Mouse (Mus musculus) forebrain, embryonic 12.5 days (tissue): ENCODE results near the gene Gm17334. TPM values are rescaled to one million over a fixed set of nuclear protein-coding genes. Genes with fewer than 3 reads are reported as not detected.

Experiments used
- ATAC-seq: fragments of 200-750 bp; cut with Nextera tagmentation; 2 replicates; pipeline ENCODE4 v1.8.0; 2017; ENCODE audit warnings: moderate TSS enrichment; ENCODE audit not compliant: low FRiP score
- H3K27ac ChIP-seq: fragments of 300-500 bp; sonication (generic); 2 replicates; pipeline ENCODE4 v1.5.1; 2016; ENCODE audit warnings: mild to moderate bottlenecking
- H3K27me3 ChIP-seq: fragments of 300-500 bp; sonication (generic); 2 replicates; pipeline ENCODE4 v1.6.1; 2016; ENCODE audit warnings: mild to moderate bottlenecking
- H3K36me3 ChIP-seq: fragments of 300-500 bp; sonication (generic); replicated peaks from 2 replicates; pipeline ENCODE4 v1.6.1; 2016; ENCODE audit warnings: mild to moderate bottlenecking
- H3K4me1 ChIP-seq: fragments of 300-500 bp; sonication (generic); 2 replicates; pipeline ENCODE4 v1.6.1; 2016
- H3K4me2 ChIP-seq: fragments of 300-500 bp; sonication (generic); 2 replicates; pipeline ENCODE4 v1.6.1; 2016; ENCODE audit warnings: mild to moderate bottlenecking, moderate library complexity
- H3K4me3 ChIP-seq: fragments of 300-500 bp; sonication (generic); replicated peaks from 2 replicates; pipeline ENCODE4 v1.5.1; 2016; ENCODE audit warnings: mild to moderate bottlenecking
- H3K9ac ChIP-seq: fragments of 300-500 bp; sonication (generic); 2 replicates; pipeline ENCODE4 v1.6.1; 2016; ENCODE audit warnings: mild to moderate bottlenecking
- H3K9me3 ChIP-seq: fragments of 300-500 bp; sonication (generic); 2 replicates; pipeline ENCODE4 v1.6.1; 2016
- WGBS: fragments of 180-500 bp; shearing (Covaris S2); methylation state at CpG from one replicate; pipeline ENCODE4 v1.1.7; 2016; 5-methylcytosine and 5-hydroxymethylcytosine counted together
- polyA plus RNA-seq: library from polyadenylated mRNA; unstranded; fragments of >200 nt; fragmentation: Nextera tagmentation; extraction: Ambion mirVana; gene quantifications from 2 replicates; pipeline ENCODE4 v1.2.1, GENCODE M21; 2016

The Gm17334 gene
- polyA plus RNA-seq, 1 experiment from 2014 or later, result not detected

DNA sequence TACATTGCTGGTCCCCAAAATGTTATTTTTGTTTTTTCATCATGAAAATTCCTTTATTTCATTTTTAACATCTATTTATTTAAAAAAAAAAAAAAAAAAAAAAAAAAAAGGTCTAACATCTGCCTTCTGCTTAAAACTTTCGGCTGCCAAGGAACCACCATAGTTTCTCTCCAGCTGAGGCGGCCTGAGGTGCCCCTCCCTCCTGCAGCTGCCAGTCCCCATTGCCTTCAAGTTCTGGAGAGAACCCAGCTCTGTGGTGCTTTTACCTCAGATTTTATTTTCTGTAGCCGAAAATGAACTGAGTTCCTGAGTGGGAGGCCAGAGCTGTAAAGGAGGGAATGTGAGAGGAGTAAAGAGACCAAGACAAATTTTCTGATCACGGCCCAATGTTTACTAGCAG lies 23.7 kb downstream of the Gm17334 start:
- no peak overlapping the region for H3K4me3 ChIP-seq
- no peak overlapping the region for H3K27ac ChIP-seq
- no peaks in the 10 kb centered on the region for H3K36me3 ChIP-seq
- H3K4me1 ChIP-seq, result no peaks in the 10 kb centered on the region; the same call in 1 of the 2 replicates
- H3K4me2 ChIP-seq, result no peak overlapping the region
- H3K27me3 ChIP-seq, result no peaks in the 10 kb centered on the region
- H3K9me3 ChIP-seq, result no peaks in the 10 kb centered on the region
- H3K9ac ChIP-seq, result no peak overlapping the region
- ATAC-seq, result no peak
- WGBS, result 73% methylated on average over 4 of the region's 4 CpGs

DNA sequence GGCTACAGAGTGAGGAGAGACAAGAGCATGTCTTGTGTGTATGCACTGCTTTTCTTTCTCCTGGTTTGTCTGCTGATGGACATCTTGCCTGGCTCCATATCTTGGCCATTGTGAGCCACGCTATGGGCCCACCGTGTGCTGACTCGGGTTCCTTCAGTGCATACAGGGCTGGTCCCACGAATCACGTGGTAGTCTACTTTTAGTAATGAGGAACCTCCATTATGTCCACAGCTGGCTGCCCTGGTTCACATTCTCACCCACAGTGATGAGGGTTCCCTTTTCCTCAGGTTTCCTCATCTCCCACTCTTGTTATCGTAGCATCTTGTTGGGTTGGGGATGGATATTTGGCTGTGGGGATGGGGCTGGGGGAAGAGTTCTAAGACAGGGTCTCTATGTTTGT lies 24.4 kb downstream of the Gm17334 start:
- no peak overlapping the region for H3K4me3 ChIP-seq
- no peaks in the 10 kb centered on the region; the same call in 1 of the 2 replicates for H3K4me1 ChIP-seq
- H3K27ac ChIP-seq, result no peak overlapping the region
- no peak overlapping the region for H3K4me2 ChIP-seq
- ATAC-seq, result no peak
- 96% methylated on average over 6 of the region's 6 CpGs for WGBS
- no peak overlapping the region for H3K9ac ChIP-seq
- H3K9me3 ChIP-seq, result no peaks in the 10 kb centered on the region
- no peaks in the 10 kb centered on the region for H3K36me3 ChIP-seq
- H3K27me3 ChIP-seq, result no peaks in the 10 kb centered on the region

DNA sequence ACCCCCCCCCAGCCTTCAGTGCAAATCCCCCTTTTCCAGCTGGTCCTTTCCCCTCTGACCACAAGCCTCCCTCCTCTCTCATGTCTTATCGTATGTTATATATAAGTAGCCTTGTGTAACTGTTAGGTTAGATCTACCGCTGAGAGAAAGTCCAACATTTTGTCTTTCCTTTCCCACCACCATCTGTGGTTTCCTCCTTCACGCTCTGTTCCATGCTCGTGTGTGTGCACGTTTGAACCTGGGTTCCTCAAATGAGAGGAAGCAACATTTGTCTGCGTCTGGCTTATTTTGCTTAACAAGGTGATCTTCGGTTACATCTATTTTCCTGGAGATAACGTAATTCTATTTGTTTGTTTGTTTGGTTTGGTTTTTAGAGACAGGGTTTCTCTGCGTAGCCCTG lies 25.0 kb downstream of the Gm17334 start:
- no peaks in the 10 kb centered on the region for H3K27me3 ChIP-seq
- no peak overlapping the region for H3K27ac ChIP-seq
- no peaks in the 10 kb centered on the region for H3K36me3 ChIP-seq
- ATAC-seq, result no peak
- H3K4me3 ChIP-seq, result no peak overlapping the region
- no peak overlapping the region for H3K9ac ChIP-seq
- H3K4me1 ChIP-seq, result no peaks in the 10 kb centered on the region; the same call in 1 of the 2 replicates
- WGBS, result 93% methylated on average over 9 of the region's 9 CpGs
- no peaks in the 10 kb centered on the region for H3K9me3 ChIP-seq
- H3K4me2 ChIP-seq, result no peak overlapping the region

DNA sequence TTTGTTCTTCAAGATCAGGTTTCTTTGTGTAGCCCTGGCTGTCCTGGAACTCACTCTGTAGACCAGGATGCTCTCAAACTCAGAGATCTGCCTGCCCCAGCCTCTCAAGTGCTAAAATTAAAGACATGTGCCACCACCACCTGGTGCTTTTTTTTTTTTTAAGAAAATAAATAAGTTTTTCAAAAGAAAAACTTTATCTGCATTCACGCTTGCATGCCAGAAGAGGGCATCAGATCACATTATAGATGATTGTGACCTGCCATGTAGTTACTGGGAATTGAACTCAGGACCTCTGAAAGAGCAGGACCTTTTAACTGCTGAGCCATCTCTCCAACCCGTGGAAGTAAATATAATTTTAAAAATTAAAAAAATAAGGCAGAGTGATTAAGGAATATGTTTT lies 27.7 kb downstream of the Gm17334 start:
- Histone ChIP-seq H3K4me1 (no peaks in the 10 kb centered on the region; the same call in 1 of the 2 replicates), H3K9ac (no peak overlapping the region), H3K4me2 (no peak overlapping the region), H3K9me3 (no peaks in the 10 kb centered on the region), H3K27ac (no peak overlapping the region), H3K4me3 (no peak overlapping the region), H3K36me3 (no peaks in the 10 kb centered on the region), H3K27me3 (no peaks in the 10 kb centered on the region)
- 78% methylated on average over 2 of the region's 2 CpGs for WGBS
- ATAC-seq, result no peak

DNA sequence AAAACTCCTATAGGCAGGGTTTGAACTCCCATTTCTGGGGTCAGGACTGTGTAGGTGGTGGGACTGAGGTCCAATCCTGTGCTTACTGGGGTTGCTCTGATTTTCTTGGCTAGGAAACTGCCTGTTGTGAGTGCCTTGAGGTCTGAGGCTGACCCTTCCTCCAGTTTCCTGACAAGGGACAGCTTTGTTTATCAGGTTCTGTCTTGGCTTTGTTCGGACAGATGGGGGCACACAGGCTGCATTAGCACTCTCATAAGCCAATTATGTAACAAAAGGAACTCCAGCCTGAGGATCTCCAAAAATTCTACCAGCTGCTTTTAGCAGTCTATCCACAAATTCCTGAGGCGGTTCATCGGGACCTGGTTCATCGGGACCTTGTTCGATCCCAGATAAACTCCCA lies 30.6 kb downstream of the Gm17334 start:
- ATAC-seq, result no peak
- WGBS, result 4% methylated on average over 5 of the region's 5 CpGs
- no peaks in the 10 kb centered on the region for H3K27me3 ChIP-seq

DNA sequence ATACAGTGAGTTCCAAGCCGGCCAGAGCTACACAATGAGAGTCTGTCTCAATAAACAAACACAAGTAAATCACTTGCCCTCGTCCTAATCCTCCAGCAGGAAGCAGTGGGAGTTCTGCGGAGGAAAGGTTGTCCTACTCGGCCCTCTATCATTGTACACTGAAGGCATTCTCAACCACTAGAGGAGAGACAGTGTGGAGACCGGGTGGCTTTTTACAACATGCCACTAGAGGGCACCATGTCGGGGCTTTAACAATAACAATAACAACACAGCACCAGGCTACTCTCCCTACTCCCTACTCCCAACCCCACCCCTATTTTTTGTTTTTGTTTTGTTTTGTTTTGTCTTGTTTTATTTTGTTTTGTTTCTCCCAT lies 35.4 kb downstream of the Gm17334 start:
- ATAC-seq, result 0 out of 2 replicates have a peak, but pooled peaks have one; percentile 23

More for the DNA sequence above, 30.6 kb downstream of the Gm17334 start:
- no peak overlapping the region for H3K4me3 ChIP-seq
- H3K27ac ChIP-seq, result no peak overlapping the region
- no peak overlapping the region for H3K4me2 ChIP-seq
- H3K9me3 ChIP-seq, result no peaks in the 10 kb centered on the region
- no peaks in the 10 kb centered on the region for H3K36me3 ChIP-seq
- H3K9ac ChIP-seq, result no peak overlapping the region
- no peaks in the 10 kb centered on the region; the same call in 1 of the 2 replicates for H3K4me1 ChIP-seq

DNA sequence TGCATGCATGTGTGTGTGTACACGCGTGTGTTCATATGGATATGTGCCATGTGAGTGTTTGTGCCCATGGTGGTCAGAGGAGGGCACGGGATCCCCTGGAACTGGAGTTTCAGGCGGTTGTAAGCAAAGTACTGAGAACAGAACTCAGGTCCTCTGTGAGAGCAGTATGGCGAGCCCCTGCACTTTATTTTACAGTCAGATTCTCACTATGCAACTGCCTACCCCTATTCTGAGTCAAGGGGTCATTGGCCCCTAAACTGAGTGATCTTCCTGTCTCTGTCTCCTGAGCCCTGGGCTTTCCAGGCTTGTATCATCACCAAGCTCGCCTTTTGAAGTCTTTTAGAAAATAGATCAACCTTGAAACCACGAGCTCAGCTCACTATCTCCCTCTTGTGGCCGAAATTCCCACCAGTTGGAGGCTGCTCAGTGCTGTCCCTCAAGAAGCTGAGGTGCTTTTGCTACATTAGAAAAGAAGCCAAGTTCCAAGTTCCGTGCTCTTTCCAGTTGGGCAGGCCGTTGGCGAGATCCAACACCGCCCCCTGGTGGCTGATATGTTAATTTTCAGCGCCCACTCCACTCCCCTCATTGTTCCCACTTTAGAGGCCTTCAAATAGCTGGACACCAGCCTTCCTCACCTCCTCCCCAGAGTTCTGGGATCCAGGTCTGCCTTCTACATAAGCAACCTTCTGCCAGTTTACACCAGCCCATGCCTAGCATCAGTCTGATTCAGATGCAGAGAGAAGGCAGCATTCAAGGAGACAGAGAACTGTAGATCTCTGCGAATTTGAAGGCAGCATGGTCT lies 36.0 kb downstream of the Gm17334 start:
- H3K4me1 ChIP-seq, result no peaks in the 10 kb centered on the region
- no peak for ATAC-seq
- WGBS, result 48% methylated on average over 14 of the region's 14 CpGs
- no peak overlapping the region for H3K9ac ChIP-seq
- no peak overlapping the region for H3K4me2 ChIP-seq
- H3K9me3 ChIP-seq, result no peaks in the 10 kb centered on the region
- H3K4me3 ChIP-seq, result no peak overlapping the region
- no peak overlapping the region for H3K27ac ChIP-seq
- no peaks in the 10 kb centered on the region for H3K27me3 ChIP-seq
- no peaks in the 10 kb centered on the region for H3K36me3 ChIP-seq

More for the DNA sequence above, 35.4 kb downstream of the Gm17334 start:
- H3K4me1 ChIP-seq, result no peaks in the 10 kb centered on the region
- H3K27ac ChIP-seq, result no peak overlapping the region
- H3K9ac ChIP-seq, result no peak overlapping the region
- WGBS, result 40% methylated on average over 6 of the region's 6 CpGs
- H3K36me3 ChIP-seq, result no peaks in the 10 kb centered on the region
- no peak overlapping the region for H3K4me2 ChIP-seq
- H3K4me3 ChIP-seq, result no peak overlapping the region
- no peaks in the 10 kb centered on the region for H3K27me3 ChIP-seq
- no peaks in the 10 kb centered on the region for H3K9me3 ChIP-seq

DNA sequence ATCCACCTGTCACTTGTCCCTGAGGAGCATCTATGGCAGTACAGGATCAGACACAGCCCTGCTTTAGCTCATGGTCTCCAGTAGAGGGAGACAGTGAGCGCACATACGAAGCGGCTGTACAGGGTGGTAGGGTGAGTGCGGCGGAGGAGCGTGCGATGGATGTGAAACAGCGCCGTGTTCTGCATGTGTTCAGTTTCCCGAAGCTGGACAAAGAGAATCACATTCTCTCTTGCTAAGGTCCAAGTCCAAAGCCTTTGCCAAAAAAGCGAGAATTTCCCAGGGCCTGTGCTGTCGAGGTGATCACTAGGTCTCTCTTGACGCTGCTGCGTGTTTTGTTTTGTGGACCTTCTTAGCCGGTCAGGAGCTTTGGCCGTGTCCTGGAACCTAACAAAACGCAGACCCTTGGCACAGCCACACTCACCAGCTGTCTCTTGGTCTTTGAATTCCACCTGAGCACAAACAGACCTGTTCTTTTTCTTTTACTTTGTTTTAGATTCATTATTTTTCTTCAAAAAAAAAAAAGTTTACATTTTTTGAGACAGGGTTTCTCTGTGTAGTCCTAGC lies 37.2 kb downstream of the Gm17334 start:
- 26% methylated on average over 17 of the region's 17 CpGs for WGBS
- H3K27me3 ChIP-seq, result no peaks in the 10 kb centered on the region
- no peaks in the 10 kb centered on the region for H3K9me3 ChIP-seq
- no peaks in the 10 kb centered on the region for H3K4me1 ChIP-seq
- peak overlapping the region; percentile 49 for H3K4me2 ChIP-seq
- ATAC-seq, result peak; percentile 88
- peak overlapping the region; percentile 22; the same call in 1 of the 2 replicates for H3K4me3 ChIP-seq
- H3K36me3 ChIP-seq, result no peaks in the 10 kb centered on the region
- H3K27ac ChIP-seq, result no peak overlapping the region
- H3K9ac ChIP-seq, result no peak overlapping the region

DNA sequence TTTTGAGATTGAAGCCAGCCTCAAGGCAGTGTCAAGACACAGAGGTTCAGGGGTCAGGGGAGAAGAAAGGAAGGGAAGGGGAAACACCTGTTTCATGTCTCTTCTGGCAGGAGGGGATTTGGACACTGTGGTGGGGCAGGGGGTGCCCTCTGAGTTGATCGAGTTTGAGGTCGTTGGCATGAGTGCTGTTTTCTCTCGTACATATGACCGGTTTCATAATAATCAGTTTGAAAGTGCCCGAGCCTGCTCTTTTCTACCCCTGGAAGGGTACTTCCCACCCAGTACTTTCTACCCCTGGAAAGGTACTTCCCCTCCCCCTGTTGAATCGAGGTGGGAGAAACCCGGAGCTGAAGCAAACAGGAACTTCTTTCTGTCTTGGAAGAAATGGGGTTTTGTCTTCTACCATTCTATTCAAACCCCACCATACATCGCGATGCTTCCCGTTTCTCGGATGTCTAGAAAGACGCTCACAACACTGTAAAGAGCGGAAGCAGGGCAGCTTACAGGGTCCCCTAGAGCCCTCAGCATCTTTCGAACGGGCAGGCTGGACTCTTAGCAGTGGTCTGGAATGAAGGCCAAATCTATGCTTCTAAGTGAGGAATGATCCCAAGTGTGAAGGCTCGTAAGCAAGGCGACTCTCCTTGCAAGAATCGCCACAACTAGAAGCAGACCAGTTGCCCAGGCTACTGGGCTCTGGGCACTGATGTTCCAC lies 37.9 kb downstream of the Gm17334 start:
- H3K27ac ChIP-seq, result no peak overlapping the region
- no peak overlapping the region for H3K9ac ChIP-seq
- no peaks in the 10 kb centered on the region for H3K27me3 ChIP-seq
- H3K4me2 ChIP-seq, result peak overlapping the region; percentile 49
- no peaks in the 10 kb centered on the region for H3K4me1 ChIP-seq
- 71% methylated on average over 18 of the region's 18 CpGs for WGBS
- H3K36me3 ChIP-seq, result no peaks in the 10 kb centered on the region
- H3K9me3 ChIP-seq, result no peaks in the 10 kb centered on the region
- ATAC-seq, result no peak
- H3K4me3 ChIP-seq, result no peak overlapping the region

DNA sequence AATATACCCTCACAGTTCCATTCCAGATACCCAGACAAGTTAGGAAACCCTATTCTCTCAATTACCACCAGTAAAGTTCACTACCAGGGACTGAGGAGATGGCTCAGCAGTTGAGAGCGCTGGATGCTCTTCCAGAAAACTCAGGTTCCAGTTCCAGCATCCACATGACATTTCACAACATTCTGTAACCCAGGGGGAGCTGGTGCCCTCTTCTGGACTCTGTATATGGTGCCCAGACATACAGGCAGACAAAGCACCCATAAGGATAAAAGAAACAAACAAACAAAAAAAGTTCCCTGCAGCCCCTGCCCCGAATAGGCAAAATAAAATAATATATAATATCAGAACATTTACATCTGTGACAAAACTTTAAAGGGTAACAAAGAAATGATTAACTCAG lies 38.6 kb downstream of the Gm17334 start:
- Histone ChIP-seq H3K36me3 (no peaks in the 10 kb centered on the region), H3K4me3 (no peak overlapping the region), H3K27ac (no peak overlapping the region), H3K4me2 (no peak overlapping the region), H3K4me1 (no peaks in the 10 kb centered on the region), H3K9me3 (no peaks in the 10 kb centered on the region), H3K27me3 (no peaks in the 10 kb centered on the region), H3K9ac (no peak overlapping the region)
- WGBS, result 85% methylated on average over 2 of the region's 2 CpGs
- ATAC-seq, result no peak

DNA sequence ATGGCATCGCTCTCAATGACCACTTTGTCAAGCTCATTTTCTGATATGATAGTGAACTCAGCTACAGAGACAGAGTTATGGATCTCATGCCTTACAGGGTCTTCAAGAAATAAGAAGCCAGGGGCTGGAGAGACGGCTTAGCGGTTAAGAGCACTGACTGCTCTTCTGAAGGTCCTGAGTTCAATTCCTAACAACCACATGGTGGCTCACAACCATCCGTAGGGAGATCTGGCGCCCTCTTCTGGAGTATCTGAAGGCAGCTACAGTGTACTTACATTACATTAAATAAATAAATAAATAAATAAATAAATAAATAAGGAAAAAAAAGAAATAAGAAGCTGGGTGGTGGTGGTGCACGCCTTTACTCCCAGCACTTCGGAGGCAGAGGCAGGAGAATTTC lies 39.2 kb downstream of the Gm17334 start:
- Histone ChIP-seq H3K9ac (no peak overlapping the region), H3K4me1 (no peaks in the 10 kb centered on the region), H3K4me3 (no peak overlapping the region), H3K36me3 (no peaks in the 10 kb centered on the region), H3K4me2 (no peak overlapping the region), H3K9me3 (no peaks in the 10 kb centered on the region), H3K27ac (no peak overlapping the region), H3K27me3 (no peaks in the 10 kb centered on the region)
- no peak for ATAC-seq
- WGBS, result 87% methylated on average over 7 of the region's 7 CpGs

DNA sequence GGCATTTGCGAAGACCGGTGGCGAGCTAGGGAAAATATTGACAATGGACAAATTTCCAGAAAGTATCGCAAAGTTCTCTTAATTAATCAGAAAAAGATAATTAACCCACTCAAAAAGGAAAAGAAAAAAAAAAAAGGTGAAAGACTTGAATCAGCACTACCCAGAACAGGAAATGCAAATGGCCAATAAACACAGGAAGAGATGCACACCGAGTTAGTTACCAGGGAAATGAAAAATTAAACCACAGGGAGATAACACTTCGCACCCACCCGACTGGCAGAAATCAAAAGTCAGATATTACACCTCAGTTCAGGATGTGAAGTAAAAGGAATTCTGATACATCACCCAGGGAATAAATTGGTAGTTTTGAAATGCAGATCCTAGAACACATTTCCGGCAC lies 40.7 kb downstream of the Gm17334 start:
- H3K4me2 ChIP-seq, result no peak overlapping the region
- no peaks in the 10 kb centered on the region for H3K4me1 ChIP-seq
- no peak overlapping the region for H3K9ac ChIP-seq
- H3K4me3 ChIP-seq, result no peak overlapping the region
- 94% methylated on average over 8 of the region's 8 CpGs for WGBS
- no peak overlapping the region for H3K27ac ChIP-seq
- no peak for ATAC-seq
- no peaks in the 10 kb centered on the region for H3K27me3 ChIP-seq
- no peaks in the 10 kb centered on the region for H3K9me3 ChIP-seq
- no peaks in the 10 kb centered on the region for H3K36me3 ChIP-seq
